ENCODE assay signal across 8 mouse cellular contexts in the genomic region with DNA sequence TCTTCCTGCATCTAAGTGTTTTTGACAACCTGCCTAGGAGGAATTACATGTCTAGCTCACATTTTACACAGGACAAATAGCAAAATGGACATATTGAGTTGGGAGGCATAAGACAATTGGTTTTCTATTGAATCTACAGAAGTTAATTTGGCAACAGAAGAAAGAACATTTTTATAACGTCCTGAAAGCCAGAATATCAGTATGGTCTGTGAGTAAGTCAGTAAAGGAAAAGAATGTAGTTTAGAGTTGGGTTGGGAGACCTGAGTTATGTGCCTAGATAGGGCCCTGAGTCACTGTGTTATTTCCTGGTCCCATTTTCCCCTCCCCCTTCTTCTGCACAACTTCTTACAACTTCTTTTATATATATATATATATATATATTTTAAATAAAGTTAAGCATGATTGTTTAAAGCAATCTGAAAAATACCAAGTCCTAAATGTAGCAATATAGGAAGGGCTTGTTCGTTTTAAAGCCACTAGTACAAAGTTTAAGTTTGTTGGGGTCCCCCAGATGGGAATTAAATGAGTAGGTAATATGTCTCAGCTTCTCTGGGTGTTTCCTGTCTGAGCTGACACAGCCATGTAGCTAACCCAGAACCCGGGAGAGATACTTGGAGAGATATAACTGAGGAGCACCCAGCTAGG. TPM values are rescaled to one million over a fixed set of nuclear protein-coding genes. Genes with fewer than 3 reads are reported as not detected.
A peak's percentile ranks its signal among the peaks of the same experiment; 100 is the strongest.
DNase-seq lines count a peak whose midpoint lies in the region; ATAC-seq and TF ChIP-seq lines count a peak whose summit lies in the region.

No protein-coding gene starts in this region.

- H3K4me3 ChIP-seq in kidney, embryonic 14.5 days (ENCODE audit: low read length), result peak overlapping the region; percentile 34
- peak overlapping the region; percentile 28; the same call in 1 of the 2 replicates for H3K4me3 ChIP-seq in hindbrain, postnatal 0 days (ENCODE audit: low read length)
- H3K4me3 ChIP-seq in midbrain, embryonic 15.5 days, result no peak overlapping the region

- WGBS in kidney, embryonic 14.5 days, result 41% methylated on average over 3 of the region's 3 CpGs
- WGBS in hindbrain, postnatal 0 days, result 49% methylated on average over 3 of the region's 3 CpGs
- 53% methylated on average over 3 of the region's 3 CpGs for whole genome bisulfite sequencing in midbrain, embryonic 15.5 days

- no peak for TF ChIP-seq CTCF in hindbrain, postnatal 0 days (IDR thresholded peaks at IDR 0.05; ENCODE audit: low read depth)

- H3K27me3 ChIP-seq in kidney, embryonic 14.5 days (ENCODE audit: control insufficient read depth, insufficient read depth, low read length), result no peaks in the 10 kb centered on the region
- H3K27me3 ChIP-seq in hindbrain, postnatal 0 days (ENCODE audit: insufficient read depth, low read length), result no peaks in the 10 kb centered on the region
- H3K27me3 ChIP-seq in midbrain, embryonic 15.5 days (replicated peaks), result no peaks in the 10 kb centered on the region

- H3K27ac ChIP-seq in kidney, embryonic 14.5 days (ENCODE audit: low read depth, low read length), result no peak overlapping the region
- peak overlapping the region; percentile 46; the same call in 1 of the 2 replicates for H3K27ac ChIP-seq in hindbrain, postnatal 0 days
- no peak overlapping the region for H3K27ac ChIP-seq in midbrain, embryonic 15.5 days

- H3K36me3 ChIP-seq in kidney, embryonic 14.5 days (ENCODE audit: control insufficient read depth, insufficient read depth, low read length), result no peaks in the 10 kb centered on the region
- no peaks in the 10 kb centered on the region for H3K36me3 ChIP-seq in hindbrain, postnatal 0 days (ENCODE audit: insufficient read depth, low read length)
- H3K36me3 ChIP-seq in midbrain, embryonic 15.5 days (replicated peaks), result no peaks in the 10 kb centered on the region

- no peak overlapping the region; the same call in 1 of the 2 replicates for H3K9ac ChIP-seq in kidney, embryonic 14.5 days (ENCODE audit: low read depth, low read length)
- no peak overlapping the region; the same call in 1 of the 2 replicates for H3K9ac ChIP-seq in hindbrain, postnatal 0 days (replicated peaks; ENCODE audit: low read length)
- no peak overlapping the region for H3K9ac ChIP-seq in midbrain, embryonic 15.5 days

- H3K4me2 ChIP-seq in kidney, embryonic 14.5 days (replicated peaks; ENCODE audit: low read depth, low read length), result peak overlapping the region; percentile 52
- H3K4me2 ChIP-seq in hindbrain, postnatal 0 days (ENCODE audit: low read depth, low read length), result peak overlapping the region; percentile 66
- H3K4me2 ChIP-seq in midbrain, embryonic 15.5 days, result peak overlapping the region; percentile 62; the same call in 1 of the 2 replicates

- no peak for DNase-seq in kidney, postnatal 10 days
- DNase-seq in adipocyte (ENCODE audit: low spot score), result peak; percentile 40
- no peak for DNase-seq in hindbrain, postnatal 0 days (ENCODE audit: low spot score)
- DNase-seq in gastrocnemius, adult 8-10 months (ENCODE audit: low spot score in 2 of 2), result no peak
- DNase-seq in cerebellum, adult 18-20 months, result no peak
- no peak for DNase-seq in left cerebral cortex, adult 8-10 months (ENCODE audit: low spot score in 2 of 2)

- no peaks in the 10 kb centered on the region for H3K9me3 ChIP-seq in kidney, embryonic 14.5 days (ENCODE audit: control insufficient read depth, low read length)
- no peaks in the 10 kb centered on the region for H3K9me3 ChIP-seq in hindbrain, postnatal 0 days (ENCODE audit: low read length)
- no peaks in the 10 kb centered on the region for H3K9me3 ChIP-seq in midbrain, embryonic 15.5 days

- peaks cover 14% of the 10 kb centered on the region for H3K4me1 ChIP-seq in kidney, embryonic 14.5 days (ENCODE audit: control insufficient read depth, insufficient read depth, low read length)
- no peaks in the 10 kb centered on the region; the same call in 1 of the 2 replicates for H3K4me1 ChIP-seq in hindbrain, postnatal 0 days (ENCODE audit: insufficient read depth, low read length)
- peaks cover 24% of the 10 kb centered on the region for H3K4me1 ChIP-seq in midbrain, embryonic 15.5 days

- no peak for ATAC-seq in kidney, embryonic 14.5 days (ENCODE audit: low FRiP score, low TSS enrichment)
- ATAC-seq in hindbrain, postnatal 0 days, result no peak
- no peak for ATAC-seq in midbrain, embryonic 15.5 days (replicated peaks)

RNA-seq across cellular contexts. Expression of a gene that starts 6.6 kb away (rescaled TPM):
- 58.4 and 64.8 TPM in 2 replicates for polyA plus RNA-seq in kidney, embryonic 14.5 days (2014; fragmentation: Nextera tagmentation; extraction: Ambion mirVana)
- 21.2 and 22.5 TPM in 2 replicates for total RNA-seq in hindbrain, postnatal 0 days (2014; rRNA removed)
- polyA plus RNA-seq in hindbrain, postnatal 0 days (2015; fragmentation: Nextera tagmentation; extraction: Ambion mirVana), result 35.1 and 39.5 TPM in 2 replicates
- 33.1 and 38.1 TPM in 2 replicates for polyA plus RNA-seq in midbrain, embryonic 15.5 days (2015; fragmentation: Nextera tagmentation; extraction: Ambion mirVana)
- 10 to 100 TPM; 31.8 to 39.5 (median 36.0) TPM for total RNA-seq in gastrocnemius, adult 8-10 months (2022)
- 10 to 100 TPM; 22.5 to 27.2 (median 24.9) TPM for total RNA-seq in left cerebral cortex, adult 8-10 months (2022)

RNA-seq across cellular contexts. Expression of a gene that starts 28.5 kb away (rescaled TPM):
- polyA plus RNA-seq in kidney, embryonic 14.5 days (2014; fragmentation: Nextera tagmentation; extraction: Ambion mirVana), result 53.6 and 78.6 TPM in 2 replicates
- total RNA-seq in hindbrain, postnatal 0 days (2014; rRNA removed), result 35.0 and 69.2 TPM in 2 replicates
- 99.8 and 102 TPM in 2 replicates for polyA plus RNA-seq in hindbrain, postnatal 0 days (2015; fragmentation: Nextera tagmentation; extraction: Ambion mirVana)
- polyA plus RNA-seq in midbrain, embryonic 15.5 days (2015; fragmentation: Nextera tagmentation; extraction: Ambion mirVana), result 144 and 161 TPM in 2 replicates
- total RNA-seq in gastrocnemius, adult 8-10 months (2022), result 10 to 100 TPM; 59.5 to 73.9 (median 62.8) TPM
- 100 to 1,000 TPM; 139 to 152 (median 146) TPM for total RNA-seq in left cerebral cortex, adult 8-10 months (2022)

RNA-seq across cellular contexts. Expression of a gene that starts 42.9 kb away (rescaled TPM):
- polyA plus RNA-seq in kidney, embryonic 14.5 days (2014; fragmentation: Nextera tagmentation; extraction: Ambion mirVana), result 0.07 and 0.10 TPM in 2 replicates
- 1.8 and 1.9 TPM in 2 replicates for total RNA-seq in hindbrain, postnatal 0 days (2014; rRNA removed)
- polyA plus RNA-seq in hindbrain, postnatal 0 days (2015; fragmentation: Nextera tagmentation; extraction: Ambion mirVana), result 0.61 and 1.0 TPM in 2 replicates
- polyA plus RNA-seq in midbrain, embryonic 15.5 days (2015; fragmentation: Nextera tagmentation; extraction: Ambion mirVana), result 0.70 and 0.98 TPM in 2 replicates
- under 1 TPM in 1 of 4 experiments, not detected in 3; 0.05 TPM for total RNA-seq in gastrocnemius, adult 8-10 months (2022)
- total RNA-seq in left cerebral cortex, adult 8-10 months (2022), result under 1 TPM; 0.20 to 0.50 (median 0.28) TPM

RNA-seq across cellular contexts. Expression of a gene that starts 53.4 kb away (rescaled TPM):
- 2.5 and 3.7 TPM in 2 replicates for polyA plus RNA-seq in kidney, embryonic 14.5 days (2014; fragmentation: Nextera tagmentation; extraction: Ambion mirVana)
- 49.5 and 59.0 TPM in 2 replicates for total RNA-seq in hindbrain, postnatal 0 days (2014; rRNA removed)
- polyA plus RNA-seq in hindbrain, postnatal 0 days (2015; fragmentation: Nextera tagmentation; extraction: Ambion mirVana), result 5.5 and 5.9 TPM in 2 replicates
- 10.6 and 10.8 TPM in 2 replicates for polyA plus RNA-seq in midbrain, embryonic 15.5 days (2015; fragmentation: Nextera tagmentation; extraction: Ambion mirVana)
- total RNA-seq in gastrocnemius, adult 8-10 months (2022), result 10 to 100 TPM; 48.4 to 53.5 (median 51.7) TPM
- 10 to 100 TPM; 70.3 to 77.2 (median 75.1) TPM for total RNA-seq in left cerebral cortex, adult 8-10 months (2022)
